Mouse (Mus musculus): ENCODE measurements around the gene Ikzf3.

The Ikzf3 gene

GRCm38 (mm10) chr11:98545711-98546231, at the start of gene Ikzf3:
TSS of gene Ikzf3 (minus strand) at chr11:98546031.
- peak; percentile 26 for DNase-seq (ENCODE audit: low read depth, low spot score)

GRCm38 (mm10) chr11:98595473-98595872, 49.6 kb upstream of the Ikzf3 start:
- DNase-seq (ENCODE audit: low read depth, low spot score) = no peak

- DNase-seq (ENCODE audit: low read depth, low spot score) = no peak
These were observed 49.2 kb upstream of the Ikzf3 start for GRCm38 (mm10) chr11:98595021-98595420.

- peak; percentile 90 for DNase-seq (ENCODE audit: low read depth, low spot score)
These were observed 45.0 kb upstream of the Ikzf3 start for GRCm38 (mm10) chr11:98590548-98591445.

- no peak for DNase-seq (ENCODE audit: low read depth, low spot score)
These were observed 43.5 kb upstream of the Ikzf3 start for GRCm38 (mm10) chr11:98589306-98589705.

- DNase-seq (ENCODE audit: low read depth, low spot score) = no peak
These were observed 43.0 kb upstream of the Ikzf3 start for GRCm38 (mm10) chr11:98588833-98589281.

- DNase-seq (ENCODE audit: low read depth, low spot score) = peak; percentile 66
These were observed 42.1 kb upstream of the Ikzf3 start for GRCm38 (mm10) chr11:98587684-98588546.

GRCm38 (mm10) chr11:98586892-98587563, 41.2 kb upstream of the Ikzf3 start, which contains the start of gene Ormdl3:
TSS of gene Ormdl3 (minus strand) at chr11:98587368.
- peak; percentile 98 for DNase-seq (ENCODE audit: low read depth, low spot score)

- DNase-seq (ENCODE audit: low read depth, low spot score) = peak; percentile 12
These were observed 40.5 kb upstream of the Ikzf3 start for GRCm38 (mm10) chr11:98586087-98586891.

- DNase-seq (ENCODE audit: low read depth, low spot score) = no peak
These were observed 38.9 kb upstream of the Ikzf3 start for GRCm38 (mm10) chr11:98584629-98585177.

- DNase-seq (ENCODE audit: low read depth, low spot score) = no peak
These were observed 38.3 kb upstream of the Ikzf3 start for GRCm38 (mm10) chr11:98584146-98584545.

- no peak for DNase-seq (ENCODE audit: low read depth, low spot score)
These were observed 37.7 kb upstream of the Ikzf3 start for GRCm38 (mm10) chr11:98583571-98583970.

GRCm38 (mm10) chr11:98583265-98583552, 37.4 kb upstream of the Ikzf3 start:
- DNase-seq (ENCODE audit: low read depth, low spot score) = no peak

- no peak for DNase-seq (ENCODE audit: low read depth, low spot score)
These were observed 36.9 kb upstream of the Ikzf3 start for GRCm38 (mm10) chr11:98582551-98583264.

GRCm38 (mm10) chr11:98582030-98582388, 36.2 kb upstream of the Ikzf3 start:
- DNase-seq (ENCODE audit: low read depth, low spot score) = no peak

GRCm38 (mm10) chr11:98581286-98582029, 35.6 kb upstream of the Ikzf3 start:
- no peak for DNase-seq (ENCODE audit: low read depth, low spot score)

- DNase-seq (ENCODE audit: low read depth, low spot score) = no peak
These were observed 34.7 kb upstream of the Ikzf3 start for GRCm38 (mm10) chr11:98580301-98581121.

GRCm38 (mm10) chr11:98577776-98578175, 31.9 kb upstream of the Ikzf3 start:
- no peak for DNase-seq (ENCODE audit: low read depth, low spot score)
